Mouse (Mus musculus): Measurements from ENCODE around the gene Arid3a.

DNA sequence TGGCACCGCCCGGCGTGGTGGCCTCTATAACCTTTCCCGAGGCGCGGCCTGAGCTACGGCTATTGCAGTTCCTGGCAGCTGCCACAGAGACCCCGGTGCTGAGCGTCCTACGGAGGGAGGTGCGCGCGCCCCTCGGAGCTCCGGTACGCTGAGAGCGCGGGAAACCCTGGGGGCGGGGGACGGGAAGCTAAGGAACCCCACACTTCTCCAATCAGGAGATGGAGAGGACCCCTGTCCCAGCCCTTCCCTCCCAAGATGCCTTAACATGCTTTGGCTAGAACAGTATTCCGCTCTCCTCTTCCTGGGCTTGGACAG, 44.3 kb downstream of the Arid3a start:
- TF ChIP-seq CTCF (IDR thresholded peaks at IDR 0.05; ENCODE audit: control insufficient read depth, insufficient read depth, low read length) (no peak), POLR2A (IDR thresholded peaks at IDR 0.05; ENCODE audit: borderline replicate concordance, control insufficient read depth, low read depth, low read length) (no peak)

Data from bone marrow, adult 2 months (tissue).